Mouse (Mus musculus) embryonic facial prominence, embryonic 11.5 days (tissue): Measurements from ENCODE around the gene Cpne4. TPM values are rescaled to one million over a fixed set of nuclear protein-coding genes. Genes with fewer than 3 reads are reported as not detected.

Experiments used
- ATAC-seq: fragments of 200-750 bp; cut with Nextera tagmentation; replicated peaks from 2 replicates; pipeline ENCODE4 v1.8.0; 2017; ENCODE audit warnings: low read depth; ENCODE audit not compliant: insufficient number of reproducible peaks, low FRiP score, low TSS enrichment
- DNase-seq: peaks from one replicate; pipeline ENCODE4 v3.0.0-alpha.2; 2015; ENCODE audit warnings: low spot score
- H3K27ac ChIP-seq: fragments of 300-500 bp; sonication (generic); replicated peaks from 2 replicates; pipeline ENCODE4 v1.5.1; 2014; ENCODE audit warnings: mild to moderate bottlenecking, low read depth, low read length, control low read depth
- H3K27me3 ChIP-seq: fragments of 300-500 bp; sonication (generic); 2 replicates; pipeline ENCODE4 v1.6.1; 2014; ENCODE audit warnings: mild to moderate bottlenecking, low read length, moderate library complexity, mixed read lengths; ENCODE audit not compliant: control insufficient read depth, insufficient read depth
- H3K36me3 ChIP-seq: fragments of 300-500 bp; sonication (generic); replicated peaks from 2 replicates; pipeline ENCODE4 v1.6.1; 2014; ENCODE audit warnings: low read depth, mild to moderate bottlenecking, low read length, moderate library complexity, mixed read lengths; ENCODE audit not compliant: control insufficient read depth, insufficient read depth
- H3K4me1 ChIP-seq: fragments of 300-500 bp; sonication (generic); 2 replicates; pipeline ENCODE4 v1.6.1; 2014; ENCODE audit warnings: low read length, mixed read lengths; ENCODE audit not compliant: control insufficient read depth, insufficient read depth
- H3K4me2 ChIP-seq: fragments of 300-500 bp; sonication (generic); 2 replicates; pipeline ENCODE4 v1.6.1; 2014; ENCODE audit warnings: low read depth, mild to moderate bottlenecking, control low read depth, low read length, moderate library complexity
- H3K4me3 ChIP-seq: fragments of 300-500 bp; sonication (generic); 2 replicates; pipeline ENCODE4 v1.5.1; 2014; ENCODE audit warnings: low read depth, low read length, control low read depth
- H3K9ac ChIP-seq: fragments of 300-500 bp; sonication (generic); replicated peaks from 2 replicates; pipeline ENCODE4 v1.6.1; 2014; ENCODE audit warnings: mild to moderate bottlenecking, control low read depth, low read length
- H3K9me3 ChIP-seq: fragments of 300-500 bp; sonication (generic); replicated peaks from 2 replicates; pipeline ENCODE4 v1.6.1; 2016; ENCODE audit warnings: mild to moderate bottlenecking, low read length, inconsistent platforms, mixed read lengths; ENCODE audit not compliant: control insufficient read depth
- WGBS: fragments of 180-500 bp; shearing (Covaris S2); extraction: QIAGEN DNeasy Blood & Tissue Kit; methylation state at CpG from one replicate; pipeline ENCODE4 v1.1.7; 2014; 5-methylcytosine and 5-hydroxymethylcytosine counted together
- polyA plus RNA-seq: library from polyadenylated mRNA; unstranded; fragments of >200 nt; fragmentation: Nextera tagmentation; extraction: Ambion mirVana; gene quantifications from 2 replicates; pipeline ENCODE4 v1.2.1, GENCODE M21; 2014

Gene Cpne4
- polyA plus RNA-seq, 1 experiment from 2014 or later = 0.77 TPM

- ATAC-seq (no peak), DNase-seq (no peak)
- Histone ChIP-seq H3K9ac (no peak overlapping the region), H3K4me3 (no peak overlapping the region), H3K9me3 (no peaks in the 10 kb centered on the region), H3K27me3 (no peaks in the 10 kb centered on the region), H3K4me2 (no peak overlapping the region), H3K4me1 (no peaks in the 10 kb centered on the region), H3K27ac (no peak overlapping the region), H3K36me3 (no peaks in the 10 kb centered on the region)
- 73% methylated on average over 7 of the region's 7 CpGs for whole genome bisulfite sequencing
Measured at GRCm38 (mm10) chr9:104627816-104628215, 80.7 kb downstream of the Cpne4 start.

GRCm38 (mm10) chr9:104629282-104629681 is 82.2 kb downstream of the Cpne4 start:
- Histone ChIP-seq H3K4me1 (no peaks in the 10 kb centered on the region), H3K4me3 (no peak overlapping the region), H3K27me3 (no peaks in the 10 kb centered on the region), H3K9me3 (no peaks in the 10 kb centered on the region), H3K36me3 (no peaks in the 10 kb centered on the region), H3K4me2 (no peak overlapping the region), H3K9ac (no peak overlapping the region), H3K27ac (no peak overlapping the region)
- WGBS = 79% methylated on average over 7 of the region's 7 CpGs
- DNase-seq (no peak), ATAC-seq (no peak)

- Histone ChIP-seq H3K4me3 (no peak overlapping the region), H3K27me3 (no peaks in the 10 kb centered on the region), H3K36me3 (no peaks in the 10 kb centered on the region), H3K4me2 (no peak overlapping the region), H3K9me3 (no peaks in the 10 kb centered on the region), H3K27ac (no peak overlapping the region), H3K9ac (no peak overlapping the region), H3K4me1 (no peaks in the 10 kb centered on the region)
- 67% methylated on average over 5 of the region's 5 CpGs for WGBS
- DNase-seq = no peak
- ATAC-seq = no peak
Measured at GRCm38 (mm10) chr9:104646348-104646994, 99.4 kb downstream of the Cpne4 start.

- 82% methylated on average over 9 of the region's 9 CpGs for WGBS
- ATAC-seq (no peak), DNase-seq (no peak)
- H3K9ac ChIP-seq = no peak overlapping the region
- no peak overlapping the region for H3K27ac ChIP-seq
- H3K9me3 ChIP-seq = no peaks in the 10 kb centered on the region
- H3K27me3 ChIP-seq = no peaks in the 10 kb centered on the region
- H3K4me1 ChIP-seq = no peaks in the 10 kb centered on the region
- H3K36me3 ChIP-seq = no peaks in the 10 kb centered on the region
- no peak overlapping the region for H3K4me2 ChIP-seq
- no peak overlapping the region for H3K4me3 ChIP-seq
Measured at GRCm38 (mm10) chr9:104652691-104653261, 105.7 kb downstream of the Cpne4 start.

- no peaks in the 10 kb centered on the region for H3K27me3 ChIP-seq
- no peak overlapping the region for H3K4me2 ChIP-seq
- H3K27ac ChIP-seq = no peak overlapping the region
- H3K36me3 ChIP-seq = no peaks in the 10 kb centered on the region
- H3K9ac ChIP-seq = no peak overlapping the region
- ATAC-seq (no peak), DNase-seq (no peak)
- H3K9me3 ChIP-seq = no peaks in the 10 kb centered on the region
- H3K4me3 ChIP-seq = no peak overlapping the region
- whole genome bisulfite sequencing = 81% methylated on average over 4 of the region's 4 CpGs
- H3K4me1 ChIP-seq = no peaks in the 10 kb centered on the region
Measured at GRCm38 (mm10) chr9:104659758-104660157, 112.7 kb downstream of the Cpne4 start.

GRCm38 (mm10) chr9:104676665-104677064 is 129.6 kb downstream of the Cpne4 start:
- no peak overlapping the region for H3K27ac ChIP-seq
- H3K27me3 ChIP-seq = no peaks in the 10 kb centered on the region
- H3K9ac ChIP-seq = no peak overlapping the region
- no peaks in the 10 kb centered on the region for H3K9me3 ChIP-seq
- no peak overlapping the region for H3K4me2 ChIP-seq
- DNase-seq (peak; percentile 69), ATAC-seq (no peak)
- no peaks in the 10 kb centered on the region for H3K4me1 ChIP-seq
- WGBS = 30% methylated on average over 1 of the region's 1 CpGs
- H3K4me3 ChIP-seq = no peak overlapping the region
- H3K36me3 ChIP-seq = no peaks in the 10 kb centered on the region

- Histone ChIP-seq H3K27me3 (no peaks in the 10 kb centered on the region), H3K27ac (no peak overlapping the region), H3K36me3 (no peaks in the 10 kb centered on the region), H3K9ac (no peak overlapping the region), H3K4me1 (no peaks in the 10 kb centered on the region), H3K4me3 (no peak overlapping the region), H3K4me2 (no peak overlapping the region), H3K9me3 (no peaks in the 10 kb centered on the region)
- ATAC-seq (no peak), DNase-seq (no peak)
- 89% methylated on average over 3 of the region's 3 CpGs for WGBS
Measured at GRCm38 (mm10) chr9:104678571-104678970, 131.5 kb downstream of the Cpne4 start.

GRCm38 (mm10) chr9:104687051-104687450 is 140.0 kb downstream of the Cpne4 start:
- WGBS = 65% methylated on average over 3 of the region's 3 CpGs
- H3K4me2 ChIP-seq = no peak overlapping the region
- no peak overlapping the region for H3K9ac ChIP-seq
- no peaks in the 10 kb centered on the region for H3K9me3 ChIP-seq
- H3K4me3 ChIP-seq = no peak overlapping the region
- DNase-seq = no peak
- H3K4me1 ChIP-seq = no peaks in the 10 kb centered on the region
- no peaks in the 10 kb centered on the region for H3K27me3 ChIP-seq
- ATAC-seq = no peak
- no peak overlapping the region for H3K27ac ChIP-seq
- H3K36me3 ChIP-seq = no peaks in the 10 kb centered on the region
